Mouse (Mus musculus) testis, postnatal 14 days (tissue): ENCODE data around the gene Hoxa7.

Experiments used
- DNase-seq: peaks from one replicate; pipeline ENCODE4 v3.0.0; 2021; ENCODE audit warnings: low spot score

Hoxa7 gene

GRCm38 (mm10) chr6:52212556-52213118 is 9.0 kb downstream of the Hoxa7 start:
- no peak for DNase-seq

GRCm38 (mm10) chr6:52211961-52212360 is 9.7 kb downstream of the Hoxa7 start:
- DNase-seq, result no peak

- peak; percentile 55 for DNase-seq
Measured at GRCm38 (mm10) chr6:52211170-52211935, 10.3 kb downstream of the Hoxa7 start.

- no peak for DNase-seq
Measured at GRCm38 (mm10) chr6:52209685-52210046, 12.0 kb downstream of the Hoxa7 start.

GRCm38 (mm10) chr6:52208868-52209684 is 12.6 kb downstream of the Hoxa7 start:
- DNase-seq, result peak; percentile 6

GRCm38 (mm10) chr6:52208072-52208867 is 13.4 kb downstream of the Hoxa7 start, which contains the start of gene Hoxa6:
Gene Hoxa6, minus strand, starts transcription at chr6:52208722.
- DNase-seq, result no peak

GRCm38 (mm10) chr6:52207684-52207976 is 14.0 kb downstream of the Hoxa7 start:
- no peak for DNase-seq

- DNase-seq, result no peak
Measured at GRCm38 (mm10) chr6:52206882-52207683, 14.6 kb downstream of the Hoxa7 start.

- DNase-seq, result no peak
Measured at GRCm38 (mm10) chr6:52205638-52206621, 15.7 kb downstream of the Hoxa7 start.

GRCm38 (mm10) chr6:52205221-52205620 is 16.4 kb downstream of the Hoxa7 start:
- no peak for DNase-seq

- DNase-seq, result peak; percentile 69
Measured at GRCm38 (mm10) chr6:52204050-52204752, 17.5 kb downstream of the Hoxa7 start, which contains the start of gene Hoxa5. Gene Hoxa5, minus strand, starts transcription at chr6:52204587.

- no peak for DNase-seq
Measured at GRCm38 (mm10) chr6:52203371-52204049, 18.1 kb downstream of the Hoxa7 start.

- no peak for DNase-seq
Measured at GRCm38 (mm10) chr6:52203121-52203370, 18.6 kb downstream of the Hoxa7 start.

- DNase-seq, result no peak
Measured at GRCm38 (mm10) chr6:52202362-52203120, 19.1 kb downstream of the Hoxa7 start.

- DNase-seq, result no peak
Measured at GRCm38 (mm10) chr6:52201269-52201668, 20.4 kb downstream of the Hoxa7 start.

GRCm38 (mm10) chr6:52200751-52201250 is 20.9 kb downstream of the Hoxa7 start:
- no peak for DNase-seq

GRCm38 (mm10) chr6:52200073-52200750 is 21.4 kb downstream of the Hoxa7 start:
- DNase-seq, result no peak

GRCm38 (mm10) chr6:52197271-52197670 is 24.4 kb downstream of the Hoxa7 start:
- DNase-seq, result no peak
